Mouse (Mus musculus) layer of hippocampus, adult 2 months (tissue): ENCODE results near the gene 9530002B09Rik. TPM values are rescaled to one million over a fixed set of nuclear protein-coding genes. Genes with fewer than 3 reads are reported as not detected.

Experiments used
- DNase-seq, 2 experiments: peaks; one replicate each; pipeline ENCODE4 v3.0.0; 2022; ENCODE audit warnings: low spot score in 2 of 2
- H3K27ac ChIP-seq: fragments of 200-600 bp; 2 replicates; pipeline ENCODE4 v1.8.1; 2022
- H3K4me3 ChIP-seq: fragments of 200-600 bp; 2 replicates; pipeline ENCODE4 v1.8.1; 2022; ENCODE audit warnings: mild to moderate bottlenecking
- CTCF ChIP-seq: fragments of 200-600 bp; conservative IDR thresholded peaks from 2 replicates; pipeline ENCODE4 v1.8.1; 2022; ENCODE audit warnings: antibody characterized with exemption, mild to moderate bottlenecking, moderate library complexity
- long read RNA-seq, 2 experiments: library from polyadenylated mRNA; stranded (forward); transcript quantifications; one replicate each; pipeline ENCODE4 v2.0.0; 2021; ENCODE audit warnings: borderline mapping rate in 2 of 2
- total RNA-seq, 2 experiments: library from RNA; stranded (reverse); gene quantifications; 2 replicates each; pipeline ENCODE4 v1.2.3; 2021

Gene 9530002B09Rik
- not detected for total RNA-seq
- long read RNA-seq, experiment 1 = 0 reads
- long read RNA-seq, experiment 2 = 0 reads

- Histone ChIP-seq H3K4me3 (no peak within 1 kb of the TSS), H3K27ac (no peak within 1 kb of the TSS)
- DNase-seq = no peak
- TF ChIP-seq CTCF = no peak
Measured at GRCm38 (mm10) chr4:122688975-122689374, at the start of gene 9530002B09Rik. TSS of gene 9530002B09Rik (plus strand) at chr4:122689275.

Other genes starting within 250 kb of the 9530002B09Rik start
- 10 to 100 TPM; 84.6 to 88.1 TPM for gene Ppt1, start 147.0 kb downstream of the 9530002B09Rik start, total RNA-seq
- gene Cap1, start 196.8 kb downstream of the 9530002B09Rik start, total RNA-seq = 100 to 1,000 TPM; 296 to 316 TPM